Mouse (Mus musculus) heart, postnatal 0 days (tissue): ENCODE measurements around the gene Cbx8. TPM values are rescaled to one million over a fixed set of nuclear protein-coding genes. Genes with fewer than 3 reads are reported as not detected.

ENCODE experiments used
- ATAC-seq: fragments of 200-750 bp; cut with Nextera tagmentation; 2 replicates; pipeline ENCODE4 v1.8.0; 2017; ENCODE audit warnings: low read depth, moderate number of reproducible peaks, moderate library complexity; ENCODE audit not compliant: insufficient read depth
- DNase-seq: peaks from one replicate; pipeline ENCODE4 v3.0.0-alpha.2; 2016; ENCODE audit warnings: low spot score
- H3K27ac ChIP-seq: fragments of 300-500 bp; sonication (generic); 2 replicates; pipeline ENCODE4 v1.5.1; 2014; ENCODE audit warnings: low read depth, mild to moderate bottlenecking
- H3K27me3 ChIP-seq: fragments of 300-500 bp; sonication (generic); 2 replicates; pipeline ENCODE4 v1.6.1; 2014; ENCODE audit warnings: low read length, mixed read lengths; ENCODE audit not compliant: control insufficient read depth, insufficient read depth
- H3K36me3 ChIP-seq: fragments of 300-500 bp; sonication (generic); replicated peaks from 2 replicates; pipeline ENCODE4 v1.6.1; 2014; ENCODE audit warnings: low read length, mixed read lengths; ENCODE audit not compliant: control insufficient read depth, insufficient read depth
- H3K4me1 ChIP-seq: fragments of 300-500 bp; sonication (generic); 2 replicates; pipeline ENCODE4 v1.6.1; 2014; ENCODE audit warnings: antibody characterized with exemption; ENCODE audit not compliant: control insufficient read depth, insufficient read depth
- H3K4me2 ChIP-seq: fragments of 300-500 bp; sonication (generic); 2 replicates; pipeline ENCODE4 v1.6.1; 2014; ENCODE audit warnings: low read depth, mild to moderate bottlenecking, low read length, moderate library complexity
- H3K4me3 ChIP-seq: fragments of 300-500 bp; sonication (generic); 2 replicates; pipeline ENCODE4 v1.5.1; 2014; ENCODE audit warnings: low read depth, low read length
- H3K9ac ChIP-seq: fragments of 300-500 bp; sonication (generic); replicated peaks from 2 replicates; pipeline ENCODE4 v1.6.1; 2014; ENCODE audit warnings: low read depth, low read length, mixed read lengths
- H3K9me3 ChIP-seq: fragments of 300-500 bp; sonication (generic); replicated peaks from 2 replicates; pipeline ENCODE4 v1.6.1; 2016; ENCODE audit warnings: low read length; ENCODE audit not compliant: control insufficient read depth
- CTCF ChIP-seq: IDR thresholded peaks from 2 replicates; pipeline ENCODE4 v1.5.1; 2016; ENCODE audit warnings: antibody characterized with exemption, control low read depth, low read depth
- EP300 ChIP-seq: IDR thresholded peaks from 2 replicates; pipeline ENCODE4 v1.6.1; 2016; ENCODE audit warnings: antibody characterized with exemption, low read depth
- WGBS: fragments of 180-500 bp; shearing (Covaris S2); extraction: QIAGEN DNeasy Blood & Tissue Kit; methylation state at CpG from one replicate; pipeline ENCODE4 v1.1.7; 2014; 5-methylcytosine and 5-hydroxymethylcytosine counted together
- polyA plus RNA-seq: library from polyadenylated mRNA; unstranded; fragments of >200 nt; fragmentation: Nextera tagmentation; extraction: Ambion mirVana; gene quantifications from 2 replicates; pipeline ENCODE4 v1.2.1, GENCODE M21; 2015
- total RNA-seq: library from RNA; depleted of rRNA; stranded (reverse); fragments of >200 nt; gene quantifications from 2 replicates; pipeline ENCODE4 v1.2.3, GENCODE M21; 2014; ENCODE audit warnings: low replicate concordance; rRNA removed

Gene Cbx8
- total RNA-seq: 1.6 and 3.2 TPM in 2 replicates
- 5.1 and 7.0 TPM in 2 replicates for polyA plus RNA-seq

GRCm38 (mm10) chr11:119040600-119041324 lies at the start of gene Cbx8:
TSS of gene Cbx8 (minus strand) at chr11:119040969.
- Histone ChIP-seq H3K4me1 (peaks cover 15% of the 10 kb centered on the region), H3K36me3 (peaks cover 8% of the 10 kb centered on the region), H3K4me2 (peak within 1 kb of the TSS; percentile 96), H3K4me3 (peak within 1 kb of the TSS; percentile 74), H3K9me3 (no peaks in the 10 kb centered on the region), H3K27me3 (peaks cover 65% of the 10 kb centered on the region), H3K27ac (peak within 1 kb of the TSS; percentile 85), H3K9ac (peak within 1 kb of the TSS; percentile 68)
- DNase-seq: peak; percentile 98
- TF ChIP-seq CTCF (no peak), EP300 (no peak)
- ATAC-seq: peak; percentile 96
- WGBS: 1% methylated on average over 55 of the region's 63 CpGs

- peak overlapping the region; percentile 86 for H3K4me2 ChIP-seq
- no peak for DNase-seq
- H3K4me3 ChIP-seq: peak overlapping the region; percentile 50
- H3K9me3 ChIP-seq: no peaks in the 10 kb centered on the region
- ATAC-seq: no peak
- no peaks in the 10 kb centered on the region for H3K36me3 ChIP-seq
- peak overlapping the region; percentile 27 for H3K9ac ChIP-seq
- WGBS: under 1% methylated on average over 66 of the region's 75 CpGs
- no peak for TF ChIP-seq CTCF
- TF ChIP-seq EP300: no peak
- no peak overlapping the region for H3K27ac ChIP-seq
- H3K4me1 ChIP-seq: peaks cover 14% of the 10 kb centered on the region
- peaks cover 35% of the 10 kb centered on the region for H3K27me3 ChIP-seq
These were observed 49.5 kb upstream of the Cbx8 start for GRCm38 (mm10) chr11:119090076-119090960.

- Histone ChIP-seq H3K36me3 (no peaks in the 10 kb centered on the region), H3K4me3 (peak overlapping the region; percentile 50), H3K27ac (no peak overlapping the region), H3K27me3 (peaks cover 35% of the 10 kb centered on the region), H3K9me3 (no peaks in the 10 kb centered on the region), H3K4me1 (peaks cover 16% of the 10 kb centered on the region), H3K4me2 (peak overlapping the region; percentile 86), H3K9ac (peak overlapping the region; percentile 27; the same call in 1 of the 2 replicates)
- WGBS: 1% methylated on average over 41 of the region's 41 CpGs
- TF ChIP-seq EP300 (no peak), CTCF (no peak)
- no peak for ATAC-seq
- DNase-seq: no peak
These were observed 48.7 kb upstream of the Cbx8 start for GRCm38 (mm10) chr11:119089235-119090075.

GRCm38 (mm10) chr11:119088391-119089234 lies 47.8 kb upstream of the Cbx8 start:
- Histone ChIP-seq H3K9me3 (no peaks in the 10 kb centered on the region), H3K36me3 (no peaks in the 10 kb centered on the region), H3K27ac (no peak overlapping the region), H3K4me3 (peak overlapping the region; percentile 50; the same call in 1 of the 2 replicates), H3K9ac (no peak overlapping the region), H3K4me2 (no peak overlapping the region), H3K4me1 (peaks cover 24% of the 10 kb centered on the region), H3K27me3 (peaks cover 35% of the 10 kb centered on the region)
- TF ChIP-seq CTCF (peak; percentile 43), EP300 (no peak)
- 6% methylated on average over 28 of the region's 28 CpGs for WGBS
- ATAC-seq (no peak), DNase-seq (peak; percentile 23)
